Mouse (Mus musculus) layer of hippocampus, postnatal 10 days (tissue): ENCODE measurements at regions not wholly inside any gene's neighbourhood (a gene's known extent, or its start where the extent isn't known, plus 50 kb on each side); places are given as distances from the start of the nearest gene placed in this dataset.

Source experiments
- DNase-seq, 2 experiments: peaks; one replicate each; pipeline ENCODE4 v3.0.0; 2021; ENCODE audit warnings: low spot score in 2 of 2

DNA sequence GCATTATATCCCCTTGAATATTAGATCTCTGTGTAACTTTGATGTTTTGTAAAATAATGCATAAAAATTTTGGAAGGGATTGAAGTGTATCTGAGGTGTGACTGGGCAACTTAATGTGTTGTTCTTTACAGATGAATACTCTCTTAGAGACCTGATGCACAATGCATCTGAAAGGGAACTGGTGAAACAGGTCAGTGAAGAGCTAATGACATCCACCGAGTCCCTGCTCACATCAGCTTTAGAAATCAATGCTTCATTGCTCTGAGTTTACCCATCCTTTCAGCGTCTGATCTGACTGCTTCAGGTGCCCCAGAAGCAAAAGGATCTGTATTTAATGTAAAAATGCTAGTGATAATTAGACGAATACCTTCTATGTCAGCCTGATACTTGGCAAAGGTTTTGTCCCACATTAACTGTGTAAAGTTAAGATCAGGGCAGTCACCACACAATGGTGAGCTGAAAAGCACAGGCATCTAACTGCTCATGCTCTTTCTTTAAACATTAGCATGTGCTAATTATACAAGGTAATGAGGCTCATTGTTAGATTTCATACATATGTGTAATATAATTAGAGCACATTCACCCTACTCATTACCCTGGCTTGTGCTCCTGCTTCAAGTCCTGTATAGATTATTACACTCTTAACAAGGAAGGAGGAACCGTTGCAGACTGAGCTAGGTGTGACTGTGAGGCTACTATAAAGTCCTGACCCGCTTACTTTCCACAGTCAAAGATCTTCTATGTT, 204.6 kb upstream of the Tlr4 start:
- DNase-seq = no peak

DNA sequence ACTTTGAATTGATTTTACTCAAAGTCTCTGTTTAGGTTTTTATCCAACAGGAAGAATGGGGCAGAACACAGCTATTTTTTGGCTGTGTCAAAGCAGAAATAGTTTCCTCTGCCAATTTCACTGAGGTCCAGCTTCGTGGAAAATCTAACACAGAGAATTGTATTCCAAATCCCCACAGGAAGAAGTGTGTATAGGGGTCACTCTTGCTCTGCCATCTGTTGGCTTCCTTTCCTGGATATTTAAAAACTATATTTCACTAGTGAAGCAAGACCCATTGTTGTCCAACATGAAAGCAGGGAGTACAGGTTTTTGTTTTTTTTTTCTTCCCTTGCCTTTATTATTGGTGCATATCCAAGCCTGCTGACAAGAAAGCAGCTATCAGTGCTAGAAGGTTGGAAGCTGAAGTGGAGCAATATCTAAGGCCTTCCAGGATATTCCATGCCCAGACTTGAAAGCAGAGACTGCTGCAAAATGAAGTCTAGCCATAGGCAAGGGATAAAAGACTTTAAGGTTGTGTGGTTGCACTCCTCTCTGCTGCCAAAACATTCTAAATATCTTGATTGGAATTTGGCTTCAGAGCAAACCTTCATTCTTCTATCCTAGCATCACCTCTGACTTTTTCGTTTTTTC, 208.5 kb upstream of the Tlr4 start:
- no peak for DNase-seq

DNA sequence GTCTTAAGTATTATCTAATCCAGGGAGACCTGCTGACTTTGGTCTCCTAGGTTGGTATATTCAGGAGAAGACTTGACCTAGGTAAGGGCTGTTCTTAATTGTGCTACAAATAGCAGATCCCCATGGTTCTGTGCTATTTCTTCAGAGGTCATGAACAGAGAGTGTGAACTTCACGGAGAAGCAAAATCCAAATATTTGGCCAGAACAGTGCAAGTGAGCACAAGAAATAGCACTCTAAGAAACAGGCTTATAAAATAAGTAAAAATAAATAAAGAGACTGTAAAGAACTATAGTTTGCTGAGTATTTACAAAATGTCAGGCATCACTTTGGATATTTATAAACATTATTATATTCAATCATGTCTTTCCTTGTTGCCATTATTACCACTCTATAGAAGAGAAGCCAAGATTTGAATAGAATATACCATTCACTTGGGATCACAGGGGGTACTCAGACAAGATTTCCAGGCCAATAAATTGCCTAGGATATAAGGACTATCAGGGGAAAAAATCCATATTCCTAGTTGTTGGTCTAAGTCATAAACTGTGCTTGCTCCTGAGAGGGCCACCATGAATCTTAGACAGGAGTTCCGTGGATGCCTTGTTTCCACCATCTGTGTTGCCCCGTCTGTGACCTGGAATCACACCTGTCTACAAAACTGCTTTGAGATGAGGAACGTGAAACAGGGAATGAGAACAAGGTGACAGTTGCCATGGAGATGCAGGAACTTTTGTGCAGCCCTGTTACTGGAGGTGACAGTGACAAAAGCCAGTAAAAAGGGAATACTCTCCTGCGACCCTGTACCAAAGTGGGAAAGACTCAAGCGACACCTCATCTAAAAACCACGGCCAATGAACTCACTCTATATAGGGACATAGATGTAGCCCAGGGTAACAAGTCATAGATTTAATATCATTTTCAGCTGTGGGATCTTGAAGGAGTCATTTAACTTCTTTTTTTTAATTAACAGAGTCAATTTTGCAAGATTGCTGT, 209.3 kb upstream of the Tlr4 start:
- DNase-seq = no peak

DNA sequence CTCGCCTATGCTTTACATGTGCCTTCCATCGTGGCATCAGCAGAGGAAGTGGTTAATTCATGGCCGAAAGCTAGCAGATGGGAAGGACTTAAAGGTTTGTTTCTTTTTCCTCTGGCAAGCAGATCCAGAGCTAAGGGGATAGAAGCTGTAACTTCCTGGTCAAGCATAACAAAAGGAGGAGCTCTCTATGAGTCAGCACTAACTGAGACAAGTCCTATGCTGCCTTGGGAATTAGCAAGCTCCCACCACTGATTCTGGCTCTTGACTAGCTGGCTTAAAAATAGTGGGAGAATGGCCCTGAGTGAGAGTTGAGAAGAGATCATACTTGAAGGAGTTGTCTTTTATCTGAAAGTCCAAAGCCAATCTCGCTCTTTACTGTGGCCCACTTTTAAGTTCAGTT, 210.3 kb upstream of the Tlr4 start:
- no peak for DNase-seq

DNA sequence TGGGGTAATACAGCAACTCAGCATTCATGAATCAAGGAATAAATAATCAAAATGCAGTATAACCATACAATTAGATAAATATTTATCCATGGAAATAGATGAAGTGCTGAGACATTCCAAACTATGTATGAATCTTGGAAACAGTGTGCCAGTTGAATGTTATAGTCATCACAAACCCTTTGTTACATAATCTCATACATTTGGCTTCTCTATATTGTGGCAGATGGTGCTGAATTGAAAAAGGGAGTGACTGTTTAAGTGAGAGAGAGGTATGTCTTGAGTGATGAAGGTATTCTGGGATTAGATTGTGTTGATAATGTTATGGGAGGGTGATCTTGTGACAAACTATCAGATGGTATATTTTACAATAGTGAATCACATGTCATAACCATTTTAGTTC, 200.4 kb upstream of the Astn2 start:
- no peak for DNase-seq

DNA sequence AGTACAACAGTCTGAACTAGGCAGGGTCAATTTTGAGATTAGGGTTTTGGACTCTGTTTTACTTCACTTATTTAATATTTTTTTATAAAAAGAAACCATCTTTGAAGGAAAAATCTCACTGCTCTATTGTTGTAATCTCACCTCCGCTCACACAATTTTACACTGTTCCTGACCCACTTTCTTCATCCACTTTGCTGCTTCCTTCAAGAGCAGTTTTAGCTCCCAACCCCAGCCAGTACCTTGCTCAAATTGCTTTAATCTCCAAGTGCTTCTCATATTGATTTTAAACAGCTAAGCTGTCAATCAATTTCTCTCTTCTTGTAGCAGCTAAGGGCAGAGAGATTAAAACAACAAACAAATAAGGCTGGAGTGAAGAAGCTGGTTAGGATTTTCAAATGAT, 194.3 kb upstream of the Astn2 start:
- DNase-seq = no peak

DNA sequence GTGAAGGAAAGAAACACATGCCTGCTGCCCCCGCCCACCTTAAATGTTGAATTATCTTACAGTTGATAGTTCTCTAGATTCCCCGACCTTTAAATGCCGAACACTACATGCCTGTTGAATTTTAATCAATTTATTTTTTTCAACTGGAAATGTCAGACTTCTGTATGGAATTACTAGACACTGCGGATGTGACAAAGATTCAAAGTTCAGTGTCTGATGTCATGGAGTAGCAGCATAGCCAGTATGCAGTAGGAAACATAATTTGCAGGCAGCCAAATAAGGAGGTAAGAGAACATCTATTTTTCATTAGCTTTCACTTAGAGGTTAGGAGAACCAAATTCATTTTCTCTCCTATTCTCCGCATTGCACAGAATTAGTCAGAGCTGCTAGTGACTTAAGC, 182.2 kb upstream of the Astn2 start:
- no peak for DNase-seq

DNA sequence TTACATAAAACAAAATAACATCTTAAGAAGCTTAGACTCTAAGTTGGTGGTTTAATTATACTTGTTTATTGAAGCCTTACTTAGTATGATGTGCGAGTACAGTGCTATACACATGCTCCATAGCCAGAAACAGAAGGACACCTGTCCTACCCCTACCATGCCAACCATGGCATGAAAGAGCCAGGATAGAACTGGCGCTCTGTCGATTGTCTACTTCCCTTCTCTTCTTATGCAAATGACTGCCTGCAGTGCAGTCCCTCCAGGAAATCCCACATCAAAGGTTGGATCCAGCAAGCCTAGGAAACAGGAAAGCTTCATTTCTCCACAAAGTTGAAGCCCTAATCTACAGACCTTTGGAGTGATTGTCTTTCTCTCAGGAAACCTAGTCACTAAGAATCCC, 181.8 kb upstream of the Astn2 start:
- DNase-seq = no peak

DNA sequence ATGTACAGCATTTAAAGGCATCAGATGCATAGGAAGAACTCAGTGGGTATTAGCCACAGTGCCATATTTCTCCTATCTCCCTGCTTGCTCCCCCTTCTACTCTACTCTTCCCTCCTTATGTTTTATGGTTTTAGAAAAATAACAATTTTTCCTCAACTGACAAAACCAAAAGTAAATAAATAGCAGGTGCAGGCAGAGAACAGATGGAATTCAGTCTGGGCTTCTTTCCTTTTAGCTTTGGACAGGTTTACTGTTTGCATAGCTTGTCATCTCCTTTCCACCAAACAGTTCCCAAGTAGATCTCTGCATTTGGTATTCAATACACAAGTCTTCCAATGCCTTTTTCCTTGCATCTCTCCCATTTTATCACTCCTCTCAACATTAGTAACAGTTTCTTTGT, 152.5 kb upstream of the Astn2 start:
- DNase-seq = no peak

DNA sequence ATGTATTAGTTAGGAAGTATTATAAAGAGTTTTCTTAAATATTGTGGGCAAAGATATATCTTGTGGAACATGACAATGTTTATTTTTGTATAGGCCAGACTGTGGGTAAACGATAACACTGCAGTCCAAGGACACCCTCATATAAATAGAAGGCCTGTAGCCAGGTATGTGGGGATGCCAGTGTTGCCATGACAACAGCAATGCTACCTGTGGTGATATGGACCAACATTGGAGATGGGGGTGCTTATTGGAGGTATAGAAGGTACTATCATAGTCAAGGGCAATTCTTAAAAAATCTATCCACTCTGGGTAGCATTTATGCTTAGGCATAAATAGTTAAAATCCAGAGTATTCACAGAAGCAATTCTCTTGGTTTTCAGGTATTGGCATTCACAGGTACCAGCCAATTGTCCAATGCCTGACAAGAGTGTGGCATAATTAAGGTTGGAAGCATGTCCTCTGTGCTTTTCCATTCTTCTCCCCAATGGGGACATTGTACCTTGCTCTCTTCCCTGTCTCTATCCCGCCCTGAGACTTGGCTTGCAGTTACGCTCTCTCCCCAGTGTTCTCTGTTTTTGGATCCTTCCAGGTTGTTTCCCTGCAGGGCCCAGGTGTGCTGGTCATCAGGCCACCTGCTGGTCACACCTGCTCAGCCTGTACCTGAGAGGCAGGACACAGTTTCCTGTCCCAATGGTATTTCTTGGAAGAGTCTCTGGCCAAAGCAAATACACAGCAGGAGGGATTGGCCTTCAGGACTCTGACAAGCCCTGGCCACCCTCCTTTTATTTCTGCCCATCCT, 146.1 kb upstream of the Astn2 start:
- DNase-seq = no peak

DNA sequence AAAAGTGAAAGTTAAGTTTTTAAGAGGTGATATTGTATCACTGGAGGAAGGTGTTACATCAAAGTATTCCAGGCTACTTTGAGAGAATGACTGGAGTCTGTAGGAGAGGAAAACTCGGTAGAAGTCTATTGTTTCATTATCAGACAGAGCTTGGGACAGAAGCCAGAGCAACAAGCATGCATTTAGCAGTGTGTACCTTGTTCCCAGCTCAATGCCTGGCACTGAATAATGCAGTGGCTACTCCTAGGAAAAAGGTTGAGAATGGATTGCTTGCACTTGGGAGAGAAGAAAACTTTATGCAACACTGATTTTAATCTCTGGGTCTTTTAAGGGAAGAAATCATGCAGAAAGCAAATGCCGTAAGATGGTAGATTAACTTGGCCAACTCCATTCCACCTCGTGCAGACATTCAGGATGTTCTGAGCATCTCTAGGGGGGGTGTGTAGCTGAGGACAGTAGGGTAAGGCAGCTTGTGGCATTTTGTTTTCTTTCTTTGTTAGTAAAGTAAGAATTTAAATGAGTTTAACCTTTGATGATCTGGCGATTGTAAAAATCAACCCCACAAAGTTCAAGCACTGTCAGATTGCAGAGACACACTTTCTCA, 138.5 kb upstream of the Astn2 start:
- no peak for DNase-seq

DNA sequence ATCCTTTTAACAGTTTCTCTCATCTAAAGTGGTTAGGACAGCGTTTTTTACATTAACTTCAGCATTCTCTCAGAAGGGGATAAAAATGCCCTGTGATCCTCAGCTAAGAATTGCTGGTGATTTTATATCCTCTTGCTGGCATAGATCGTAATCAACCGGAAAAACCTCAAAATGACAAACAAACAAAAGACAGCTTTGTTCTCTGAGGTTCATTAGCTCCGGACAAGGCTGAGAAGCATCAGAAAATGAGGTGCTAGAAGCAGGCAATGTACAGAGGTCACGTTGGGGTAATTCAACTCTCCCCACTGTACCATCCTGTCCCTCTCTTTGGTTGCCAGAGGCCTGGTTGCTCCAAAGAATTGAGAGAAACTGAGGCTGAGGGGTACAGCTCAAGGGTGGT, 120.0 kb upstream of the Astn2 start:
- no peak for DNase-seq

DNA sequence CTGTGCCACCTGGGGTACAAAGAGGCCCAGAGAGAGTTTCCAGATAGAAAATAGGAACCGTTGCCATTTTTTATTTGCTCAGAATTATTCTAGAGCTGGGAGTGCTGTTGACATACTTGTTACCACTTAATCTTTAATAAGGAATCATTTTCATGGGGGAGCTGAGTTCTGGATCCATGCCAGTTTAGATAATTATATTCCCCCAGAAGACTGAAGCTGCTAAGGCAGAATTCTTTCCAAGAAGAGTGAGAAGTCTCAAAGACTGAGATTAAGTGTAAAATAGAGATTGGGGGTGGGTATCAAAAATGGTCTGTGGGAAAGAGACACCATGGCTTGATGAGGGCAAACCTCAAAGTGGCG, 119.5 kb upstream of the Astn2 start:
- no peak for DNase-seq

DNA sequence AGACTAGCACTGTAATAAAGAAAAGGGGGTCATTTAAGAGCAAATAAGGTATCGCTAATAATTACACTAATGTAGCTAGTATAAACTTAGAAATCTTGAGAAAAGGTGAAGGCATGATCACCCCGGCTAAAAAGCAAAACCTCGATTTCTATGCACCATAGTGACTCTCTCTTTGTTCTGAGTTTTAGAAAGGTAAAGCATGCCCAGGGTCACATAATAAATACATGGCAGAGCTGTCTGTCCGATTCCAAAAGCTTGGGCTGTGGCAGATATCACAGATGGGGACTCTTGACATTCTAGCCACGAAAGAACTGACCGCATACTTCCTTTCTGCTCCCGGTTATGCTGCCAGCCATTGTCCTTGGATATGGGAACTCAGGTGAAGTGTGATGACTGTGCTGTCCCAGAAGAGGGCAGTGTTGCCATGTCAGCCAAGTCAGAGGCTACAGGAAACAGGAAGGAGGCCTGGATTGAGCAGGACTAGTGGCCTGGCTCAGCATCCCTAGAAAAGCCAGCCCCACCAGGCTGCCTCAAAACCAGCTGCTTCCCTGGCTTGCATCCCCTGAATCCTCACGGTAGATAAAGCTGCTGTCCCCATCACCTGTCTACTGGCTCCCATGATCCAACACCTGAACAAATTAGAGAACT, 119.0 kb upstream of the Astn2 start:
- DNase-seq = peak; percentile 52 to 62

DNA sequence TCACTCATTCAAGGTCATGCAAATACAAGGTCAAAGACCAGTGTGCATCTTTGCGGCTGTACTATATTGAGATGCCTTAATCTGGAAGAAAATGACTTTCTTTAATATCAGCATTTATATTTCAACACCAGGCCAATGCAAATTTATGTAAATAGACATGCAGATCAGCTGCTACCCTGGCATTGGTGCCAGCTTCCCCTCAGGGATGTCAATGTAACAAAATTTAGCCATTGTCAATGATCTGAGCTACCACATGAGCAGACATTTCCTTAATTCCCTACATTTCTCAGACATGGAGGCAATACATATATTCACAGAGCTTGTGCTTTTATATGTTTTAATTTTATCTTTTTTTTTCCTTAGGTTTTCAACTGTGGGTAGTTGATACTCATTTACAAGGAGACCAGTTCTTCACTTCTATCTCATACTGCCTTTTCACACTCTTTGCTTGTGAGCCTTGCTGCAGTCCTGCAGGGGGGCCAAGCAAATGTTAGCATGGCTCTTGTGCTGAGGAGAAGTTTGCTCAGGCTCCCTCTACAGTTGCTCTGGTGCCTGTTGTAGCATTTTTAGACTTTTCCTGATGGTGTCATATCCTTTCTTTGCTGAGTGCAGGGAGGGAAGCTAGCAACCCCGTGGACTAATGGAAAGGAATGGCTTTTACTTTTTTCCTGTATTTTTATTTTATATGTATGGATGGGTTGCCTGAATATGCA, 117.8 kb upstream of the Astn2 start:
- DNase-seq = no peak

DNA sequence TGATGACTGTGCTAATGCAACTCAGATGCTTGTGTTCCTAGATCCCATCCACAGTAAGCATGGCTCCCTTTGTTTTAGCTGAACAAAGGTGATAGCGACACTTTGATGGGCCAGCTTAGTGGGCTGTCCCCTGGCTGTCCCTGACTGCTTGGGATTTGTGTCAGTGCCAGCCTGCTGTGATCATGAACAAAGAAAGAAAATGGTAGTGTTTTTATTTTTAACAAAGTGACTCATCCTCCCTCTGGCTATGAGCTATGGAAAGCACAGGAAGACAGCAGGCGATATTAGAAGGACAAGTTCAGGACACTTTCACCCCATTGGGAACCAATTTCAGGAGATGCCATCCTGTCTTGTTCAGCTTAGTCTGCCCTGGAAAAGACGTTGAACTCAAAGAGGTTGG, 116.4 kb upstream of the Astn2 start:
- DNase-seq = no peak

DNA sequence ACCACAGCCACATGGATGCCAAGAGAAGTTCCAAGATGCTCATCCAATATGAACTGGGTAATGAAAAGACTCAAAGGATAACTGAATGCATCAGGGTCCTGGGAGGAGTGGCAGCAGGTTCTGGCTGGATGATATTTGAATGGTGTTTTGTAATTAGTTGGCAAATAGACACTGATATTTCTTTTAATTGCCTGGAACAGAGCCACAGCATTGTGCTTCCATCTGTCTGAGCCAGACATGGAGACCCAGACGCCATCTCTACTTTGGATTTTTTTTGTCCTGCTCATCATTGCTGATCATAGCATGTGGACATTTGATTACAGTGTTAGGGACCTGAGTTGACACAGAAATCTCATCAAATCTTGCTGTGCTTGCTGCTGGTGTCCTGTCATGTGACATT, 111.4 kb upstream of the Astn2 start:
- peak; percentile 21 to 36 for DNase-seq

DNA sequence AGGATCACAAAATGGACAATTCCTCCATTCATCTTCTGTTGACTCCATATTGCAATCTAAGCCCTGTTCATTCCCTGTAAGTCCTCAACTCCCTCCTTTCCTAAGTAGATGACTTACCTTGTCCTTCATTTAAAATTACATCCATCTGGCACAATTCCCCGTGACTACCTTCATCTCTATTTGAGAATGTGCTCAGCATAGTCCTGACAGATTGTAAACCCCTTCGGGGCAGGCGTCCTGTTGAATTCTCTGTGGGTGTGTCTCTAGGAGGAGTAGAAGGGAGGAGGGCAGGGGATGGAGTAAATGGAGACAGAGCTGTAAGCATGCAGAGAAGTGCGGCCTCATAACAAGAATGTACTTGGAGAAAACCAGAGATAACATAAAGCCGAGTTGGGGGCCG, 79.1 kb upstream of the Astn2 start:
- no peak for DNase-seq

DNA sequence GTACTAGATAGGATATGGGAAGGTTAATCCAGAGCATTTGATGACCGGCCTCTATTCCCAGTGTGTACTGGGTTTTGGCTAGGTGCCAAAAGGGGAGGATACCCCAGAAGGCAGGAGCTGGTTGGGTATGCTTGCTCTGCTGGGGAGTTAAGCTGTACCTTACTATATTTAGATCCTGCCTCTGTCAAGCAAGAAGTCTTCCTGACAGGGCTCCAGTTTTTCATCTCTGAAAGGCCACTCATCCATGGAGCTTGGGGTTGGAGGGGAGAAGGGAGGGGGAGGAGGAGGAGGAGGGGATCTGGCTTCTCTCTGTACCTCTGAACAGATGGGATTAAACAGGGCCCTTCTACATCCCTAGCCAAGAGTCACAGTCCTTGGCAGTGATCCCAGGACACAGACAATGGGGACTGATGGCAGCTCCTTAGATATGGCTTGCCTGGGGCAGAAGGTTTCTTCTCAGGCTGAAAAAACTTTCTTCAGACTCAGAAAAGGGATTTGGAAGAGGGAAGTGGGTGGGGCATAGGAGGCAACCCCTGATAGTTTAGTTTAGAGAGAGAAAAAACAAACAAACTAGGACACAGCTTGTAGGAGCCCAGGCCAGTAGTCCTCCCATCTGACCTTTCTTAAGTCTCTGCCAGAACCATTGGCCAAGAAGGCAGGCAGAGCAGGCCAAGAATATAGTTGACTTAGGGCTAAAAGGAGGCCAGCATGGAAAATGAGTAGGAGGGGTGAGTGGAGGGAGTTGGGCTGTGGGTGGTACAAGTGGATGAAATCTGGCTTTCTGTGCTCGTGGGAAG, 78.3 kb upstream of the Astn2 start:
- peak; percentile 64 to 72 for DNase-seq
